Mouse (Mus musculus) testis, adult 2 months (tissue): ENCODE data around the gene Fgfbp1. TPM values are rescaled to one million over a fixed set of nuclear protein-coding genes. Genes with fewer than 3 reads are reported as not detected.

Experiments used
- H3K27ac ChIP-seq: fragments of 200-500 bp; 2 replicates; pipeline ENCODE4 v1.5.1; 2012; ENCODE audit warnings: low read depth, low read length; ENCODE audit not compliant: control insufficient read depth, insufficient read depth
- H3K27me3 ChIP-seq: fragments of 200-500 bp; 2 replicates; pipeline ENCODE4 v1.6.1; 2012; ENCODE audit warnings: mild to moderate bottlenecking, low read length, moderate library complexity; ENCODE audit not compliant: control insufficient read depth, insufficient read depth
- H3K36me3 ChIP-seq: fragments of 200-500 bp; 2 replicates; pipeline ENCODE4 v1.6.1; 2012; ENCODE audit warnings: mild to moderate bottlenecking, low read length; ENCODE audit not compliant: control insufficient read depth, insufficient read depth
- H3K4me1 ChIP-seq: fragments of 200-500 bp; 2 replicates; pipeline ENCODE4 v1.6.1; 2012; ENCODE audit warnings: low read length; ENCODE audit not compliant: control insufficient read depth, insufficient read depth
- H3K4me3 ChIP-seq: fragments of 200-500 bp; 2 replicates; pipeline ENCODE4 v1.5.1; 2012; ENCODE audit warnings: low read depth, mild to moderate bottlenecking, low read length, moderate library complexity, mixed read lengths; ENCODE audit not compliant: control insufficient read depth
- CTCF ChIP-seq: fragments of 200-500 bp; IDR thresholded peaks from 2 replicates; pipeline ENCODE4 v1.5.1; 2012; ENCODE audit warnings: low read depth, mild to moderate bottlenecking, inconsistent platforms, low read length, moderate library complexity; ENCODE audit not compliant: control insufficient read depth, insufficient read depth, insufficient replicate concordance
- POLR2A ChIP-seq: fragments of 200-500 bp; IDR thresholded peaks from 2 replicates; pipeline ENCODE4 v1.6.1; 2012; ENCODE audit warnings: low read depth, mild to moderate bottlenecking, inconsistent platforms, low read length, moderate library complexity; ENCODE audit not compliant: control insufficient read depth
- polyA plus RNA-seq: library from polyadenylated mRNA; depleted of rRNA; stranded (reverse); fragments of >200 nt; gene quantifications from 2 replicates; pipeline ENCODE4 v1.2.3, GENCODE M21; 2012; rRNA removed

The Fgfbp1 gene
- polyA plus RNA-seq = not detected in 2 replicates

DNA sequence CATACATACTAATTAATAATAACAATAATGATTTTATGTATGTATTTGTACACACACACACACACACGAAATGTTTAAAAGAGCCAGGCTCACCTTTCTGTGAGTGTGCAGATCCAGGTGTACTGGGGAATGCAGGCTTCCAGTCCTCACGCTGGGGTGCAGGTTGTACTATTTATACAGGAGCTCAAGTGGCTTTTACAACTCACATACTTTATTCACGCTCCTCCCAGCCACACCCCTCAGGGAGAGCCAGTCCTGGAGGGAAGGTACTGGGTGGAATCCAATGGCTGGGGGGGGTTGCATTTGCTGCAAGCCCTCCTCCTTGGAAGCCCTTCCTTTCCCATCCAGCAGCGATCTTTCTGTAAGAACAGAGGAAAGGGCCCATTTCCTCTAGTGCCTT lies at the start of gene Fgfbp1:
Fgfbp1 (minus strand) TSS at position 160 of the 400 bp plus-strand sequence.
- no peak within 1 kb of the TSS for H3K4me3 ChIP-seq
- no peak within 1 kb of the TSS for H3K27ac ChIP-seq

DNA sequence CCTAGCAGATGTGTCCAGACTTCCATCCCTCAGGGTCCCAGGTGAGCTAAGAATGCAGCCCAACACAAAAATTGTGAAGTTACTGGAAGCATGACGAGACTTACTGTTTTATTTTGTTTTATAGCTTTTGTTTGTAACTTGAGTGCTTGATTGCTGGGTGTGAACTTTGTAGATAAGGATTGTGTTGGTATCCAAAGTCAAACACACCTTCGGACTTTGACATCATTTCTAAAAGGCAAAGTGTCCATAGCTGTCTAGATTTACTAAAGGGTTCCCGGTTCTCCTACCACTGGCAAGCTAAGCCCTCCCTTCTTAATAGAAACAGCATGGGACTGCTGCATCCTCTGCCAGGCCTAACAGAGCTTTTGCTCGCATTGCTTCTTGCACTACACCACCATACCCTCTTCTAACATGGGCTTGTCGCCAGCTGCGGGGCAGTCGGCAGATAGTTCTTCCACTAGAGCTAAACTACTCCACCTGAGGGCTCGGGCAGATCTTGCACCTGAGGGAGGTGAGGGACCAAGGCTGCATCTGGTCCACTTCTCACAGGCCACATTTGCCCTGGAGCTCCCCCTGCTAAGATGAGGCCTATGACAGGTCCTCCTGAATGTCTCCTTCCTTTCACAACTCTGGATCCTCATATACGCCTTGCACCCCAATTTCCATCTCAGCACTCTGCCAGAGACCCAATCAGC lies 16.9 kb upstream of the Fgfbp1 start:
- Histone ChIP-seq H3K4me1 (no peaks in the 10 kb centered on the region), H3K4me3 (no peak overlapping the region), H3K27ac (no peak overlapping the region), H3K36me3 (no peaks in the 10 kb centered on the region), H3K27me3 (no peaks in the 10 kb centered on the region)
- TF ChIP-seq POLR2A = no peak
- TF ChIP-seq CTCF = no peak

More for the DNA sequence above, at the start of gene Fgfbp1:
- H3K36me3 ChIP-seq = no peaks in the 10 kb centered on the region
- no peaks in the 10 kb centered on the region for H3K27me3 ChIP-seq
- TF ChIP-seq POLR2A (no peak), CTCF (no peak)
- H3K4me1 ChIP-seq = no peaks in the 10 kb centered on the region; the same call in 1 of the 2 replicates

DNA sequence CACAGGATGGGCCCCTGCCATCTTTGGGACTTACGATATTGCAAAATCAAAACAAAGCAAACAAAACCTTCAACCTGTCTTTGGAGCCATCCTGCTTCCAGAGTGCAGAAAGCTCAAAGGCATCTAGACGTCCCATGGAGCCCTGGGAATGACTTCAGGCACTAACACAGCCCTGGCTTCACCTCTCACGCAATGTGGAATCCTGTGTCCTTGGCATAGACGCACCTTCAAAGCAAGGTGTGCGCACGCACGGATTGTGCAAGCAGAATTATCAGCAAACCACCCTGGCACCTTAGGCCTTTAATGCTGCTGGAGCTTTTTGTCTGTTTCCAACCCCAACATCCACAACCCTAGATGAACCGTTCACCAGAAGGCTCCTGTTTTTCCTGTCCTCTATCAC lies 16.0 kb upstream of the Fgfbp1 start:
- H3K27me3 ChIP-seq = no peaks in the 10 kb centered on the region
- TF ChIP-seq CTCF = no peak
- TF ChIP-seq POLR2A = no peak
- no peaks in the 10 kb centered on the region for H3K36me3 ChIP-seq

DNA sequence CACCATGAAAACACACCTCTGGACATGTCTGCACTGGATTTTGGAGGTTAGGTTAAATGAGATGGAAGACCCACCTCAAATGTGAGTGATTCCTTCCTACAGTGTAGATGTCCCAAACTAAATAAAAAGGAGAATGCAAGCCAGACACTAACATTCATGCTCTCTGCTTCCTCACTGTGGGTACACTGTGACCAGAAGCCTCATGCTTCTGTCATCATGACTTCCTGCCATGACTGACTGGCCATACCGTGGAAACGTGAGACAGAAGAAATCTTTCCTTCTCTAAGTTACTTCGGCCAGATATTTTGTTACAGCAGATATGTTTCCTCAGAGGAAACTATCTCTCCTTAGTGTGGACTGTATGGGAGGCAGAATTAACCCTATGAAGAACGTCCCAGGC lies 14.6 kb upstream of the Fgfbp1 start:
- Histone ChIP-seq H3K4me1 (no peaks in the 10 kb centered on the region), H3K4me3 (no peak overlapping the region), H3K27ac (no peak overlapping the region), H3K36me3 (no peaks in the 10 kb centered on the region), H3K27me3 (no peaks in the 10 kb centered on the region)
- TF ChIP-seq POLR2A = no peak
- no peak for TF ChIP-seq CTCF

More for the DNA sequence above, 16.0 kb upstream of the Fgfbp1 start:
- no peak overlapping the region for H3K27ac ChIP-seq
- H3K4me3 ChIP-seq = no peak overlapping the region
- no peaks in the 10 kb centered on the region for H3K4me1 ChIP-seq

DNA sequence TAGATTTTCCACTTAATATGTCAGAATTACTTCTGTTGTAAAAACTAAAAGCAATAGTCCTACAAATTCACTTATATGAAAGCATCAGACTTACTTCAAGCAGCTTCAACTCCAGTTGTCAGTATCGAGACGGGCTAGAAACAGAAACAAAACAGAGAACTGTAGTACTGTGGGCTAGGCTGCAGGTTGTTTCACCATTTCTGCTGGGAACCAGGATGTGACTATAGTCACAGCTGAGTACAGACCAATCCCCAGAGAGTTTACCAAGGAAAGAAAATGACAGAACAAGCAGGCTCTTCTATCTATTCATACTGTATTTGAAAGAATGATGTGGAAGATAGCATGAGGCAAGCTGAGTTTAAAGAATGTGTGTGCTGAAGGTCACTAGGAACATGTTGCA lies 13.4 kb upstream of the Fgfbp1 start:
- no peaks in the 10 kb centered on the region for H3K36me3 ChIP-seq

DNA sequence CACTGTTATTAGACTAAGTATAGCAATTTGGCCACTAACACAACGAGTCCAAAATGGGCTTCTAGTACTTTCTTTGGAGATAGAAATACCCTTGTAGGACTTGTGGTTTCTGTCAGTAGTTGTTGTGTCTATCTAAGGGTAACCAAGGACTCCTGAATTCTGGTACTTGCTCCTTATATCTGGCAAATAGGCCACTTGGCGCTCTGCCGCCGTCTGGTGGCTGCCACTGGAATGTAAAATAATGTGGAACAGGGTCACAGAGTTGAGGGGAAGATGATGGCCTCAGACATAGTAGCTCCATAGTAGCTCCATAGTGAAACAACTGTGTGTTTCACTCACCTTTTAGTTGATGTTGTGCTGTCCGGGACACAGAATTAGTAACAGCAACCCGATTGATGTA lies 8.7 kb upstream of the Fgfbp1 start:
- Histone ChIP-seq H3K36me3 (no peaks in the 10 kb centered on the region), H3K27me3 (no peaks in the 10 kb centered on the region), H3K4me3 (no peak overlapping the region), H3K4me1 (no peaks in the 10 kb centered on the region; the same call in 1 of the 2 replicates), H3K27ac (no peak overlapping the region)
- TF ChIP-seq POLR2A (no peak), CTCF (peak; percentile 40; the same call in 1 of the 2 replicates)

More for the DNA sequence above, 13.4 kb upstream of the Fgfbp1 start:
- Histone ChIP-seq H3K27ac (no peak overlapping the region), H3K4me1 (no peaks in the 10 kb centered on the region), H3K27me3 (no peaks in the 10 kb centered on the region), H3K4me3 (no peak overlapping the region)
- no peak for TF ChIP-seq CTCF

DNA sequence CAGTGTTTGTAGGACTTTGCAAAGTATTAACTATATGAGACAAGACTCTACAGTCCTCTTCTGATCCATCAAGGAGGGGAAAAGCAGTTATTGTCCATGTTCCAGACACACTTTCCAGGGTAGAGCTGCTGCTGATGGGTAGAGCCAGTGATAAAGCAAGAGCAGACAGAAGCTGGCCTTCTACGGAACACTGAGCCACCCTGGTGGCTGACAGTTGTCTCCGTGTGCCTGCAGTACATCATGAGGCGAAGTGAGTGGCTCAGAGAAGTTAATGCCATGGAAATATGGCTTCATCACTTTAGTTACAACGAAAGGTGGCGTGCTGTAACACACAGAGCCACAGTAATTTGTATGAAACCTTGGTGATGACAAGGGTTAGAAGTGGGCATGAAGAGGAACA lies 7.4 kb upstream of the Fgfbp1 start:
- no peak overlapping the region for H3K27ac ChIP-seq
- TF ChIP-seq POLR2A (no peak), CTCF (no peak)
- H3K4me1 ChIP-seq = no peaks in the 10 kb centered on the region; the same call in 1 of the 2 replicates

More for the DNA sequence above, 7.4 kb upstream of the Fgfbp1 start:
- Histone ChIP-seq H3K27me3 (no peaks in the 10 kb centered on the region), H3K4me3 (peak overlapping the region; percentile 66; the same call in 1 of the 2 replicates), H3K36me3 (no peaks in the 10 kb centered on the region)
